ENCODE assay signal across 8 mouse cellular contexts in the genomic region with DNA sequence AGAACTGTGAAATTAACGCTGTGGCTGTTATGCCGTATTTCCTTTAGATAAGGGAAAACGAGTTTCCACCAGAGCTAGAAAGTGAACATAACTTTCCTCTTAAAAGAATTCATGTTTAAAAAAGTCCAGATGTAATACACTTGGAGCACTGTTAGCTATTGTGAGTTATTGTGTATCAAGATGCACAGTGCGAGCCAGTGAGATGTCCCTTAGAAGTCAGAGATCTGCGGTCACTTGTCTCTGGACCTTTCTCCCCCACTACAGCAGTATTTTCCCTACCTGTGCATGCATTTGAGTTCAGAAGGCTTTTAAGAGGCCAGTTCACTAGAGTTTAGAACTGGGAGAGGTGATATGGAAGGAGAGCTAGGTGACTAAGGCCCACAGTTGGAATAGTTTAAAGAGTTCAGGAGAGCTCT. TPM values are rescaled to one million over a fixed set of nuclear protein-coding genes. Genes with fewer than 3 reads are reported as not detected.
DNase-seq lines count a peak whose midpoint lies in the region; ATAC-seq and TF ChIP-seq lines count a peak whose summit lies in the region.

No protein-coding gene starts in this region.

- H3K36me3 ChIP-seq in G1E (replicated peaks) = no peaks in the 10 kb centered on the region
- no peaks in the 10 kb centered on the region for H3K36me3 ChIP-seq in embryonic facial prominence, embryonic 13.5 days
- H3K36me3 ChIP-seq in hindbrain, embryonic 16.5 days (ENCODE audit: control insufficient read depth, insufficient read depth, low read length) = no peaks in the 10 kb centered on the region
- H3K36me3 ChIP-seq in liver, embryonic 14.5 days (replicated peaks; ENCODE audit: control insufficient read depth, insufficient read depth, low read depth) = no peaks in the 10 kb centered on the region
- H3K36me3 ChIP-seq in stomach, embryonic 14.5 days (ENCODE audit: control insufficient read depth, insufficient read depth, low read length) = no peaks in the 10 kb centered on the region

- peak overlapping the region; percentile 64 for H3K4me2 ChIP-seq in embryonic facial prominence, embryonic 13.5 days
- H3K4me2 ChIP-seq in hindbrain, embryonic 16.5 days (ENCODE audit: low read length) = peak overlapping the region; percentile 75
- peak overlapping the region; percentile 99 for H3K4me2 ChIP-seq in liver, embryonic 14.5 days (ENCODE audit: low read depth)
- H3K4me2 ChIP-seq in stomach, embryonic 14.5 days (replicated peaks; ENCODE audit: low read depth, low read length) = peak overlapping the region; percentile 58

- peak overlapping the region; percentile 73 for H3K4me3 ChIP-seq in G1E (ENCODE audit: low read depth, low read length)
- H3K4me3 ChIP-seq in embryonic facial prominence, embryonic 13.5 days = peak overlapping the region; percentile 57
- peak overlapping the region; percentile 54 for H3K4me3 ChIP-seq in hindbrain, embryonic 16.5 days (ENCODE audit: low read length)
- H3K4me3 ChIP-seq in liver, embryonic 14.5 days (ENCODE audit: insufficient read depth in 1 of 2, low read depth in 2 of 2, low read length in 2 of 2) = peak overlapping the region; percentile 86 to 90
- peak overlapping the region; percentile 46 for H3K4me3 ChIP-seq in stomach, embryonic 14.5 days (ENCODE audit: low read depth, low read length)

- WGBS in embryonic facial prominence, embryonic 13.5 days = 52% methylated on average over 5 of the region's 5 CpGs
- 53% methylated on average over 5 of the region's 5 CpGs for WGBS in hindbrain, embryonic 16.5 days
- 19% methylated on average over 5 of the region's 5 CpGs for WGBS in liver, embryonic 14.5 days (ENCODE audit: insufficient replicate concordance)
- 47% methylated on average over 5 of the region's 5 CpGs for WGBS in stomach, embryonic 14.5 days

- peak overlapping the region; percentile 85 for H3K9ac ChIP-seq in embryonic facial prominence, embryonic 13.5 days
- peak overlapping the region; percentile 81 for H3K9ac ChIP-seq in hindbrain, embryonic 16.5 days (ENCODE audit: low read depth, low read length)
- H3K9ac ChIP-seq in liver, embryonic 14.5 days (replicated peaks) = peak overlapping the region; percentile 96
- H3K9ac ChIP-seq in stomach, embryonic 14.5 days (replicated peaks; ENCODE audit: low read depth, low read length) = peak overlapping the region; percentile 80

- H3K4me1 ChIP-seq in G1E (ENCODE audit: insufficient read depth, low read depth, low read length) = peaks cover 12% of the 10 kb centered on the region
- peaks cover 9% of the 10 kb centered on the region; the same call in 1 of the 2 replicates for H3K4me1 ChIP-seq in embryonic facial prominence, embryonic 13.5 days
- H3K4me1 ChIP-seq in hindbrain, embryonic 16.5 days (ENCODE audit: control insufficient read depth, insufficient read depth, low read depth, low read length) = peaks cover 9% of the 10 kb centered on the region
- H3K4me1 ChIP-seq in liver, embryonic 14.5 days (replicated peaks; ENCODE audit: control insufficient read depth in 2 of 2, insufficient read depth in 2 of 2, low read length in 1 of 2) = peaks cover 13 to 17% of the 10 kb centered on the region in 2 experiments
- H3K4me1 ChIP-seq in stomach, embryonic 14.5 days (ENCODE audit: control insufficient read depth, insufficient read depth, low read length) = peaks cover 8% of the 10 kb centered on the region; the same call in 1 of the 2 replicates

- no peak for TF ChIP-seq EP300 in liver, embryonic 14.5 days (IDR thresholded peaks at IDR 0.05; ENCODE audit: low read depth)

- no peak for TF ChIP-seq CTCF in G1E (IDR thresholded peaks at IDR 0.05; ENCODE audit: low read depth, low read length)
- TF ChIP-seq CTCF in liver, embryonic 14.5 days (IDR thresholded peaks at IDR 0.05; ENCODE audit: low read depth) = no peak

- ATAC-seq in G1E (ENCODE audit: extremely low read depth, insufficient number of reproducible peaks, low FRiP score, poor library complexity, severe bottlenecking) = no peak
- ATAC-seq in embryonic facial prominence, embryonic 13.5 days (ENCODE audit: insufficient number of reproducible peaks, insufficient read depth, low FRiP score, low TSS enrichment, low read depth) = no peak
- no peak for ATAC-seq in hindbrain, embryonic 16.5 days
- ATAC-seq in liver, embryonic 14.5 days (ENCODE audit: insufficient read depth) = no peak
- no peak for ATAC-seq in stomach, embryonic 14.5 days (ENCODE audit: insufficient number of reproducible peaks, insufficient read depth, low FRiP score, low read depth)

- peak overlapping the region; percentile 99 for H3K27ac ChIP-seq in embryonic facial prominence, embryonic 13.5 days
- H3K27ac ChIP-seq in hindbrain, embryonic 16.5 days (ENCODE audit: low read depth, low read length) = peak overlapping the region; percentile 96
- peak overlapping the region; percentile 98 for H3K27ac ChIP-seq in liver, embryonic 14.5 days
- peak overlapping the region; percentile 99 for H3K27ac ChIP-seq in stomach, embryonic 14.5 days (ENCODE audit: low read length)

- H3K27me3 ChIP-seq in G1E (ENCODE audit: insufficient read depth, low read length) = no peaks in the 10 kb centered on the region
- H3K27me3 ChIP-seq in embryonic facial prominence, embryonic 13.5 days = no peaks in the 10 kb centered on the region
- no peaks in the 10 kb centered on the region for H3K27me3 ChIP-seq in hindbrain, embryonic 16.5 days (replicated peaks; ENCODE audit: control insufficient read depth, insufficient read depth, low read length)
- H3K27me3 ChIP-seq in liver, embryonic 14.5 days (ENCODE audit: control insufficient read depth, insufficient read depth, low read length) = no peaks in the 10 kb centered on the region
- no peaks in the 10 kb centered on the region for H3K27me3 ChIP-seq in stomach, embryonic 14.5 days (ENCODE audit: control insufficient read depth, insufficient read depth, low read length)

- peak; percentile 3 to 46 for DNase-seq in heart, adult 18-20 months
- DNase-seq in heart, adult 11 months = no peak
- peak; percentile 7 for DNase-seq in G1E (ENCODE audit: low spot score)
- peak in 2 of 3 experiments; percentile 12 to 16 for DNase-seq in liver, embryonic 14.5 days (ENCODE audit: low read depth in 3 of 3, low spot score in 3 of 3)
- DNase-seq in testis, postnatal 14 days (ENCODE audit: low spot score) = no peak

- no peaks in the 10 kb centered on the region for H3K9me3 ChIP-seq in G1E (replicated peaks)
- no peaks in the 10 kb centered on the region for H3K9me3 ChIP-seq in embryonic facial prominence, embryonic 13.5 days
- no peaks in the 10 kb centered on the region for H3K9me3 ChIP-seq in hindbrain, embryonic 16.5 days (ENCODE audit: control insufficient read depth, low read length)
- no peaks in the 10 kb centered on the region for H3K9me3 ChIP-seq in liver, embryonic 14.5 days (ENCODE audit: control insufficient read depth, low read length)
- no peaks in the 10 kb centered on the region for H3K9me3 ChIP-seq in stomach, embryonic 14.5 days (ENCODE audit: control insufficient read depth, low read depth, low read length)

RNA-seq across cellular contexts. Expression of gene Gm42906, which starts 58.6 kb away (rescaled TPM):
- 1 to 10 TPM in 1 of 2 experiments, not detected in 1; 1.7 TPM for total RNA-seq in heart, adult 18-20 months (2021)
- total RNA-seq in G1E (2014; fragmentation: Nextera tagmentation) (not detected in 2 replicates), G1E (2017) (not detected in 2 replicates)
- not detected in 2 replicates for polyA plus RNA-seq in G1E (2012)
- not detected in 2 replicates for polyA plus RNA-seq in embryonic facial prominence, embryonic 13.5 days (2015; fragmentation: Nextera tagmentation; extraction: Ambion mirVana)
- not detected in 2 replicates for polyA plus RNA-seq in hindbrain, embryonic 16.5 days (2015; fragmentation: Nextera tagmentation; extraction: Ambion mirVana)
- not detected in 2 replicates for polyA plus RNA-seq in liver, embryonic 14.5 days (2012; rRNA removed)
- polyA plus RNA-seq in liver, embryonic 14.5 days (2014; fragmentation: Nextera tagmentation; extraction: Ambion mirVana) = not detected in 2 replicates
- polyA plus RNA-seq in stomach, embryonic 14.5 days (2014; fragmentation: Nextera tagmentation; extraction: Ambion mirVana) = not detected in 2 replicates

Comparison
In these comparisons a context has a peak if more than half of its experiments do, and no peak if none do; other contexts are left out.
1. DNase-seq: peak in heart, adult 18-20 months (2 of 2), G1E (single experiment) and liver, embryonic 14.5 days (2 of 3); none in heart, adult 11 months (single experiment) and testis, postnatal 14 days (single experiment).
2. Peak in every context shown above with its lines, with median percentiles within 50 percentile points of each other: H3K4me3 ChIP-seq, H3K27ac ChIP-seq, H3K4me2 ChIP-seq and H3K9ac ChIP-seq.